Mouse (Mus musculus): Measurements from ENCODE around the gene Mest.

- no peak for TF ChIP-seq CTCF (conservative IDR thresholded peaks at IDR 0.05; ENCODE audit: insufficient read depth, insufficient read length, low read depth, low read length)
- TF ChIP-seq POLR2A (IDR thresholded peaks at IDR 0.05; ENCODE audit: low read depth, low read length) = no peak
These were observed 29.1 kb upstream of the Mest start for GRCm38 (mm10) chr6:30694209-30694608.

All from kidney, adult 2 months (tissue).